Mouse (Mus musculus) spleen, postnatal 10 days (tissue): ENCODE data around the gene Wnt3.
"Not testable (repeated sequence)": the region's sequence is repeated elsewhere in the genome, so short reads cannot be mapped to it uniquely, and the experiment has no call there.

Source experiments
- DNase-seq, 2 experiments: peaks; one replicate each; pipeline ENCODE4 v3.0.0; 2021 to 2022; ENCODE audit warnings: low spot score in 2 of 2

Gene Wnt3

GRCm38 (mm10) chr11:103773387-103774227, at the start of gene Wnt3:
Wnt3 (plus strand) TSS chr11:103774150.
- DNase-seq, result no peak

GRCm38 (mm10) chr11:103724331-103724771, 49.6 kb upstream of the Wnt3 start:
- no peak for DNase-seq

- no peak for DNase-seq
Measured at GRCm38 (mm10) chr11:103729282-103729985, 44.5 kb upstream of the Wnt3 start.

GRCm38 (mm10) chr11:103731594-103731993, 42.4 kb upstream of the Wnt3 start:
- DNase-seq, result no peak

GRCm38 (mm10) chr11:103732306-103732705, 41.6 kb upstream of the Wnt3 start:
- no peak for DNase-seq

- no peak for DNase-seq
Measured at GRCm38 (mm10) chr11:103733069-103733468, 40.9 kb upstream of the Wnt3 start.

GRCm38 (mm10) chr11:103733961-103734360, 40.0 kb upstream of the Wnt3 start:
- no peak for DNase-seq

- DNase-seq, result no peak
Measured at GRCm38 (mm10) chr11:103734411-103735045, 39.4 kb upstream of the Wnt3 start.

GRCm38 (mm10) chr11:103735046-103735781, 38.7 kb upstream of the Wnt3 start:
- DNase-seq, result no peak

GRCm38 (mm10) chr11:103749306-103750089, 24.5 kb upstream of the Wnt3 start, which contains the start of gene Wnt9b:
Wnt9b (minus strand) TSS chr11:103749821.
- no peak for DNase-seq

- no peak for DNase-seq
Measured at GRCm38 (mm10) chr11:103750612-103751011, 23.3 kb upstream of the Wnt3 start.

GRCm38 (mm10) chr11:103758054-103758453, 15.9 kb upstream of the Wnt3 start:
- no peak for DNase-seq

- DNase-seq, result peak; percentile 53 to 80
Measured at GRCm38 (mm10) chr11:103758706-103759105, 15.2 kb upstream of the Wnt3 start.

GRCm38 (mm10) chr11:103760101-103760500, 13.8 kb upstream of the Wnt3 start:
- DNase-seq, result no peak

GRCm38 (mm10) chr11:103760891-103761290, 13.1 kb upstream of the Wnt3 start:
- not testable (repeated sequence) for DNase-seq

- peak in 1 of 2 experiments; percentile 35 for DNase-seq
Measured at GRCm38 (mm10) chr11:103763410-103764163, 10.4 kb upstream of the Wnt3 start.

GRCm38 (mm10) chr11:103764601-103765000, 9.3 kb upstream of the Wnt3 start:
- DNase-seq, result no peak

- no peak for DNase-seq
Measured at GRCm38 (mm10) chr11:103765556-103766011, 8.4 kb upstream of the Wnt3 start.

GRCm38 (mm10) chr11:103771160-103771817, 2.7 kb upstream of the Wnt3 start:
- no peak for DNase-seq
